Mouse (Mus musculus): ENCODE results near the gene Ctnnb1. TPM values are rescaled to one million over a fixed set of nuclear protein-coding genes. Genes with fewer than 3 reads are reported as not detected.

Ctnnb1 gene
- total and polyA plus RNA-seq, 2 experiments from 2014 or later = 287 to 986 TPM

DNA sequence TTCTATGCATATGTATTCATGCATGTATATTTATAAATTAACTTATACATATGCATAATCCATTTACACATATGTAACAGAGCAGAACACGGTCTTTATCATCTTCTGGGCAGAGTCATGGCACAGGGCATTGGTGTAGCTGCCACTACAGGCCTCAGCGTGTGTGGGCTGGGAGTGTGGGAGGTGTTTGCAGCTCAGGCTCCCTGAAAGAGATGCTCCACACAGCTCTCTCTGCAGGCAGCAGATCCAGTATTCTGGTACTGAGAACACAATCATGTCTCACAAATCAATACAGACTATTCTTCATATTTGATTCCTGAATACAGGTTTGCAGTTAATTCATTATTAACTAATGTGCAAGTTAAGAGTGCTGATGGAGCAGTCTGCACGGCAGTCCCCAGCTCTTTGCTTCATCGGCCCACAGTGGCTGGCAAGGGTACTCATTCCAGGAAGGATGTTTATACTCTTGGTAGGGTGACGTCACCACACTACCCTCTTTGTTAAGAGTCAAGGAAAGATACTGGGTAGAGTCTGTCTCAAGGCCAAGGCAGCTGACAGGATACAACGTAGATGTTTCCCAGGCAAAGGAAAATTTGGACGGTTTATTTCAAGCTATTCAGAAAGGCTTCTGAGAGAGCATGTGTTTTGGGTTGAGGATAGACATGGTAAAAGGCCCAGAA is 71.8 kb downstream of the Ctnnb1 start:
- TF ChIP-seq CTCF (IDR thresholded peaks at IDR 0.05; ENCODE audit: low read depth) = no peak
- no peak overlapping the region for H3K4me3 ChIP-seq (ENCODE audit: low read length)
- peak; percentile 70 for DNase-seq (ENCODE audit: low spot score)
- no peaks in the 10 kb centered on the region for H3K36me3 ChIP-seq (ENCODE audit: insufficient read depth, low read length)
- H3K27me3 ChIP-seq (ENCODE audit: insufficient read depth, low read length) = no peaks in the 10 kb centered on the region
- no peaks in the 10 kb centered on the region for H3K9me3 ChIP-seq (ENCODE audit: low read length)
- H3K4me1 ChIP-seq (ENCODE audit: insufficient read depth, low read length) = peaks cover 12% of the 10 kb centered on the region
- no peak overlapping the region for H3K9ac ChIP-seq (replicated peaks; ENCODE audit: low read length)
- WGBS = 42% methylated on average over 7 of the region's 7 CpGs
- H3K4me2 ChIP-seq (ENCODE audit: low read depth, low read length) = no peak overlapping the region
- H3K27ac ChIP-seq = peak overlapping the region; percentile 70
- peak; percentile 87 for ATAC-seq

DNA sequence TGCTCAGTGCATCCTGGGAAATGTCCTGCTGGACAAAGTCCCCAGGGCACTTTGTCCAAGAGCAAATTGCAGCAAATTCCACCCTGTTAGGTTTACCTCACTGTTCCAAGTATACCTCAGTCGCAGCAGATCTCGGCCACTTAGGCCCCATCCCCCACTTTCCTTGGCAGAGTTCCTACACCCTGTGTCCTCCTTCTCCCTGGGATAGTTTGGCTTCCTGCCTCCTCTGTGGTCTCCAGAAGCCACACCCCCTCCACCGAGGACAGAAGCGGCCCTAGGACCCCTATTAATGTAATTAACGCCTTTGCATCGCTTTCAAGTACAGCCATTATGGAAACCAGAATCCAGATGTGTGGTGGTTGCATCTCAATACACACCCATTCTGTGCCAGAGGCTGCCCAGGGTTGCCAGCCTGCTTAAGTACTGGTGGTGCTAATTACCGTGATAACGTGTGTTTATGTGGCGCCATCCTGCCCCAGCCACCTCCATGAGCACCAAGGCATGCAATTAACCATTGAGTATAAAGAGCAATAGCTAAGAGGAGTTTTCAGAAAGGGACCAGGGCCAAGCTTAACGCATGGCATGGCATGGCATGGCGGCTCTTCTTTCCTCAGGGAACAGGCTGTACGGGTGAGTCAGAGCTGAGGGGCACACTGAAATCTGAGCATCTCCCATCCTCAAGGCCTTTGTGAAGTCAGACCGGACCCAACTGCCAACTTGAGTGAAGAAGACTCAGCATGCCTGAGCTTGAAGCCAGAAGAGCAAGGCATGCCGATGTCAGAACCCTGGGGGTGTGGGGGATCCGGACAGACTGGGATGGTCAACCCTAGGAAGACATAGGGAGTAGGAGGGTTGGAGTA is 72.9 kb downstream of the Ctnnb1 start:
- H3K9ac ChIP-seq (replicated peaks; ENCODE audit: low read length) = no peak overlapping the region
- DNase-seq (ENCODE audit: low spot score) = peak; percentile 52
- no peak for TF ChIP-seq CTCF (IDR thresholded peaks at IDR 0.05; ENCODE audit: low read depth)

DNA sequence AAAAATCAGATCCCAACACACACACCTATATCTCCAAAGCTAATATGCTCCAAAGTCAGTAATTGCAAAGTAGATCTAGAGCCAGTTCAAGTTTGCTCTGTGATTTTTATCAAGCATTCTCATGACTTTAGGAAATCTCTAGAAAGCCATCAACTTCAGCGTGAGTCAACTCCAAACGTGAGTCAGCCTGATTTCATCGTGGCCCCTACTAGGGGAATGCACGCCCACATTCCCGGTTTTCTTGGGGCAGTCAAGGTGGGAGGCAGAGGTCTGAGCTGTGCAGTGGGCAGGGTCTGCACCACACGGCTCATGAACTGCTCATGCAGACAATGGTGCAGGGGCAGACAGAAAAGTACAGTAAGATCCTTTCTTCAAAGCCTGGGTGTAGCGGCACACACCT is 76.9 kb downstream of the Ctnnb1 start:
- WGBS = 88% methylated on average over 7 of the region's 7 CpGs
- TF ChIP-seq CTCF (IDR thresholded peaks at IDR 0.05; ENCODE audit: low read depth) = no peak
- no peak for ATAC-seq

More for the DNA sequence above, 72.9 kb downstream of the Ctnnb1 start:
- Histone ChIP-seq H3K36me3 (ENCODE audit: insufficient read depth, low read length) (no peaks in the 10 kb centered on the region), H3K27ac (peak overlapping the region; percentile 70; the same call in 1 of the 2 replicates), H3K9me3 (ENCODE audit: low read length) (no peaks in the 10 kb centered on the region), H3K4me1 (ENCODE audit: insufficient read depth, low read length) (peaks cover 12% of the 10 kb centered on the region), H3K27me3 (ENCODE audit: insufficient read depth, low read length) (no peaks in the 10 kb centered on the region), H3K4me3 (ENCODE audit: low read length) (no peak overlapping the region), H3K4me2 (ENCODE audit: low read depth, low read length) (no peak overlapping the region)
- no peak for ATAC-seq
- WGBS = 54% methylated on average over 15 of the region's 15 CpGs

More for the DNA sequence above, 76.9 kb downstream of the Ctnnb1 start:
- Histone ChIP-seq H3K4me2 (ENCODE audit: low read depth, low read length) (no peak overlapping the region), H3K36me3 (ENCODE audit: insufficient read depth, low read length) (no peaks in the 10 kb centered on the region), H3K27ac (no peak overlapping the region), H3K9ac (replicated peaks; ENCODE audit: low read length) (no peak overlapping the region), H3K4me1 (ENCODE audit: insufficient read depth, low read length) (peaks cover 11% of the 10 kb centered on the region), H3K4me3 (ENCODE audit: low read length) (no peak overlapping the region), H3K9me3 (ENCODE audit: low read length) (no peaks in the 10 kb centered on the region), H3K27me3 (ENCODE audit: insufficient read depth, low read length) (no peaks in the 10 kb centered on the region)
- DNase-seq (ENCODE audit: low spot score) = no peak

Small RNA genes within 50 kb of the gene (microRNA-seq; reads per million reads assigned to microRNA genes)
- gene Mir7090 = 0.71 to 0.72 reads per million in 2 experiments

Measured in hindbrain, postnatal 0 days (tissue).